Mouse (Mus musculus) brown adipose tissue, adult 24 weeks (tissue): ENCODE measurements around the gene Gm14403. TPM values are rescaled to one million over a fixed set of nuclear protein-coding genes. Genes with fewer than 3 reads are reported as not detected.
"Not testable (repeated sequence)": the region's sequence is repeated elsewhere in the genome, so short reads cannot be mapped to it uniquely, and the experiment has no call there.

ENCODE experiments used
- H3K27ac ChIP-seq: fragments of 200-500 bp; replicated peaks from 2 replicates; pipeline ENCODE4 v1.5.1; 2012; ENCODE audit warnings: low read depth, mild to moderate bottlenecking, low read length
- H3K4me1 ChIP-seq: fragments of 200-500 bp; 2 replicates; pipeline ENCODE4 v1.6.1; 2012; ENCODE audit warnings: low read length, mixed read lengths; ENCODE audit not compliant: control insufficient read depth, insufficient read depth, insufficient read length
- H3K4me3 ChIP-seq: fragments of 200-500 bp; 2 replicates; pipeline ENCODE4 v1.5.1; 2012; ENCODE audit warnings: low read depth, mild to moderate bottlenecking, low read length, moderate library complexity; ENCODE audit not compliant: insufficient read depth
- polyA plus RNA-seq: library from polyadenylated mRNA; stranded (reverse); fragments of >200 nt; gene quantifications from 2 replicates; pipeline ENCODE4 v1.2.4, GENCODE M21; 2012; ENCODE audit not compliant: missing spikeins, insufficient read depth, insufficient read length

Gm14403 gene
- polyA plus RNA-seq, 1 experiment, result 41.5 TPM

DNA sequence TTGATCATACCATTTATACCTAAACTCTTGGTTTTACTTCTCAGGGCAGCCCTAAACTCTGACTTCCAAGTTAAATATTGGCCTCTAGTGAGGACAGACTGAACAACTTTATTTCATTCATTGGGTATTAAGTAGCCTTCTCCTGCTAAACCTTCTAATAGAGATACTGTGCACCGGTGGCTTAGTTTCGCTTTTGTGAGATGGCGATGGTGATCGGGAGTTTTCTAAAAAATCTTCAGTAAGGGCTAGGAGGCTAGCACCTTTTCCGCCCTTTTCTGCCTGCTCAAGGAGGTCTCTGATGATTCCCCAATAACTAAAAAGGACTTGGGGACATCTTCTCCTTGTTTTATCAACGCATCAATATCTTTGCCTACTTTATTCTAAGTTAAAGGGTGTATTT lies 25.7 kb downstream of the Gm14403 start:
- H3K27ac ChIP-seq, H3K4me3 ChIP-seq, H3K4me1 ChIP-seq: not testable (repeated sequence)

- H3K4me3 ChIP-seq, H3K4me1 ChIP-seq, H3K27ac ChIP-seq: not testable (repeated sequence)
Measured at GRCm38 (mm10) chr2:177524171-177524570, 26.2 kb downstream of the Gm14403 start.

- Histone ChIP-seq H3K27ac (no peak overlapping the region), H3K4me1 (no peaks in the 10 kb centered on the region), H3K4me3 (no peak overlapping the region)
Measured at GRCm38 (mm10) chr2:177535876-177536275, 37.9 kb downstream of the Gm14403 start.

DNA sequence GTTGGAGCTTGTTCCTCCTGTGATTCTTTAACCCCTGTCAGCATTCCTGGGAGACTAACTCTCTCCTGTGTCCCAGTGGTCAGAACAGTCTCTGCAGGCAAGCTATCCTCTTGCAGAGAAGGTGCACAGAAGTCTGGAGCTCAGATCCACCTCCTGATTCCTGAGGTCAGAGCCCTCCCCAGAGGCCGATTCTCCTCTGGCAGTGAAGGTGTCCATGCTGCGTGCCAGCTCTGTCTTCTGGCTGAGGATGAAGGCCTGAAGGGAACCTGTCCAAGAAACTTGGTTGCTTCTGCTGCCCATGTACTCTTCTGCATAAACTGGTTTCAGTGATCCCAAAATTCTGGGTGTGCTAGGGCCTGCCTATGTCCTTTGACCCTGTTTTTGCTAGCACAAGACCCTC lies 39.1 kb downstream of the Gm14403 start:
- H3K4me3 ChIP-seq, H3K4me1 ChIP-seq, H3K27ac ChIP-seq: not testable (repeated sequence)

- H3K4me1 ChIP-seq, H3K27ac ChIP-seq, H3K4me3 ChIP-seq: not testable (repeated sequence)
Measured at GRCm38 (mm10) chr2:177537717-177538116, 39.7 kb downstream of the Gm14403 start.

DNA sequence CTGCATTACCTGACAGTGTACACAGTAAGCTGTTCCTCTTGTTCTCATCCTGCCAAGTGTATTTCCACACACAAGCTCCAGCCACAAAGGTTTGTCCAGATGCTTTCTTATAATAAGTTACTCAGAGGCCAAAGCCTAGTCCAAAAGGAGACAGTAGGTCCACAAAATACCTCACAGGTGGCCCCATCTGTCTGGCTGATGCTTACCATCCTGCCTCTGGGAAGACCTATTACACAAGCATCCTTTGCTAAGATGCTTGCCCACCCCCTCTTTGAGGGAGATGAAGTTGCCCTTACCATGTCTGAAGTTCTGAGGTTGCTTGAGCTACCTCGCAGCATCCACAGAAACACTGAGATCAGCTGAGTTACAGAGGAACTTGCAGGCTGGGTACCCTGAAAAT lies 57.2 kb downstream of the Gm14403 start:
- not testable (repeated sequence) for H3K4me3 ChIP-seq, H3K27ac ChIP-seq, H3K4me1 ChIP-seq

Other genes starting within 250 kb of the Gm14403 start
- not detected in 2 replicates for gene Gm14409, start 231.2 kb upstream of the Gm14403 start, polyA plus RNA-seq
- gene Gm14412, start 173.9 kb upstream of the Gm14403 start, polyA plus RNA-seq, result 2.9 TPM in 1 of 2 replicates, not detected in the other
- gene Gm14418, start 99.9 kb upstream of the Gm14403 start, polyA plus RNA-seq, result 10.1 and 19.0 TPM in 2 replicates
- gene Zfp970, start 33.5 kb upstream of the Gm14403 start, polyA plus RNA-seq, result 26.1 TPM in 2 replicates
- gene Gm14406, start 80.0 kb downstream of the Gm14403 start, polyA plus RNA-seq, result not detected in 2 replicates